Mouse (Mus musculus) bone marrow macrophage, adult 2 months (primary cell): ENCODE data around the gene Mdk.
A peak's percentile ranks its signal among the peaks of the same experiment; 100 is the strongest.

Source experiments
- CTCF ChIP-seq: IDR thresholded peaks from 2 replicates; pipeline ENCODE4 v1.5.1; 2012; ENCODE audit warnings: low read depth, mild to moderate bottlenecking, low read length, moderate library complexity
- POLR2A ChIP-seq: IDR thresholded peaks from 2 replicates; pipeline ENCODE4 v1.6.1; 2012; ENCODE audit warnings: mild to moderate bottlenecking, low read depth, low read length, borderline replicate concordance

DNA sequence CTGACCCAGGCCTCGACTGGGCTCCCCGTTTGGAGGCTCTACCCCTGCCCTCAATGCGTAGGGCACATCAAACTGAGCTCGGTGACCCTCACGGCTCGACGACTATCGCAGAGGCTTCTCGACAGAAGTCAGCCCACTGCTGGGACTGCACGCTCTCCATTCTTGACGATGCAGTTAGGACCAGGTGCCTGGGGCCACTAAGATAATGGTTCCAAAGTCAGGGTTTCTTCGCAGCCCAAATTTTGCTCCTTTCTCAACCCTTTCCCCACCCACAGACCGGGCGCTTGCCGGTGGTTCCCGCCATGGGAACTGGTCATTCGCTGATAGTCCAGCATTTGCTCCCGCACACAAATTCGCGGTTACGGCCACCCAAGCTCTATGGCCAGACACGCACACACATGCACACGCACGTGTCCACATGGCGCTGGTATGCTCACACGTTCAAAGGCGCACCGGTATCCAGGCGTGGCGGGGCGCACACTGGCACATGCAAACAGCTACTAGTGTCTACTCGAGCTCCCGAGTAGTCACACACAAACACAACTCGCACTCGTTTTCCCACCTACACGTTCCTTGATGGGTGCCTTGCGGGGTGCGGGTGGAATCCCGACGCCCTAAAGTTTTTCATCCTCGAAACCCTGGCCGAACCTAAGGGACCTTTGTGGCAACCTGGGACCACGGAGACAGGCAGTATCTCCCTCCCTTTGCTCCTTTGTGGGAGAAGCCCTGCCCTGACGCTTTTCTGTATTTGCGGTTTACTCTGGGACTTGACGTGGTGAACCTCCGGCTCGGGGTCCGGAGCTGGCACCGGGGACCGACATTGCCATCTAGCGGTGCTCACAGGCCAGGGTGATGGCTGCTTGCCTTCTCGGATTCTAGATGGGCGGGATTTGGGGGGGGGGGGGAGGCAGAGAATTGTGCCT is 8.4 kb downstream of the Mdk start:
- TF ChIP-seq POLR2A = no peak
- TF ChIP-seq CTCF = peak; percentile 46
